Mouse (Mus musculus) E14TG2a.4 (cell line): ENCODE measurements at regions not wholly inside any gene's neighbourhood (a gene's known extent, or its start where the extent isn't known, plus 50 kb on each side); places are given as distances from the start of the nearest gene placed in this dataset.

Experiments
- H3K27me3 ChIP-seq: 2 replicates; pipeline ENCODE4 v1.6.1; 2014; ENCODE audit warnings: low read length, control low read depth; ENCODE audit not compliant: insufficient read depth
- H3K36me3 ChIP-seq: 2 replicates; pipeline ENCODE4 v1.6.1; 2014; ENCODE audit warnings: low read length, control low read depth; ENCODE audit not compliant: insufficient read depth
- H3K4me1 ChIP-seq: replicated peaks from 2 replicates; pipeline ENCODE4 v1.6.1; 2014; ENCODE audit warnings: low read depth, low read length, control low read depth
- H3K4me3 ChIP-seq: replicated peaks from 2 replicates; pipeline ENCODE4 v1.5.1; 2014; ENCODE audit warnings: mild to moderate bottlenecking, low read length
- H3K9me3 ChIP-seq: 2 replicates; pipeline ENCODE4 v1.6.1; 2014; ENCODE audit warnings: low read length, control low read depth
- CTCF ChIP-seq: conservative IDR thresholded peaks from 2 replicates; pipeline ENCODE4 v1.5.1; 2014; ENCODE audit warnings: low read length
- NANOG ChIP-seq: IDR thresholded peaks from 2 replicates; pipeline ENCODE4 v1.6.1; 2014; ENCODE audit warnings: borderline replicate concordance, low read length, mixed read lengths
- POU5F1 ChIP-seq: IDR thresholded peaks from 2 replicates; pipeline ENCODE4 v1.6.1; 2014; ENCODE audit warnings: low read length, borderline replicate concordance

DNA sequence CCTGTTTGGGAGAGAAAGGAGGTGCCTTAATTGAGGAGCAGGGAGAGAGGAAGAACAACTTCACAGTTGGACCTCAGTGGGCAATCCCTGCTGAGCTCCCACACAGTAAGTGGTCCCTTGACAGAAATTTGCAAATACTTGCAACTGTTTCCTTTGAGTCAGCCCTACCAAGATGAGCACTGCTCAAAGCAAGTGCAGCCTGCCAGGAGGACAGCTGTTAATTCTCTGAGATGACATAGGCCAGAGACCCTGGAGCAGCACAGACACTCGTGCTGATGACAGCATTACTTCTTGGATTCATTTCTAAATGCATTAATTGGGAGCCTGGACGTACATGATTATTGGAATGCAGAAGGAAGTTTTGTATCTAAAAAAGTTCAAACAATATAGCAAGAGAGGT is 215.1 kb upstream of the Tas2r119 start:
- TF ChIP-seq CTCF (no peak), POU5F1 (no peak), NANOG (no peak)
- Histone ChIP-seq H3K9me3 (no peaks in the 10 kb centered on the region), H3K4me1 (no peaks in the 10 kb centered on the region), H3K4me3 (no peak overlapping the region), H3K36me3 (no peaks in the 10 kb centered on the region), H3K27me3 (no peaks in the 10 kb centered on the region)

DNA sequence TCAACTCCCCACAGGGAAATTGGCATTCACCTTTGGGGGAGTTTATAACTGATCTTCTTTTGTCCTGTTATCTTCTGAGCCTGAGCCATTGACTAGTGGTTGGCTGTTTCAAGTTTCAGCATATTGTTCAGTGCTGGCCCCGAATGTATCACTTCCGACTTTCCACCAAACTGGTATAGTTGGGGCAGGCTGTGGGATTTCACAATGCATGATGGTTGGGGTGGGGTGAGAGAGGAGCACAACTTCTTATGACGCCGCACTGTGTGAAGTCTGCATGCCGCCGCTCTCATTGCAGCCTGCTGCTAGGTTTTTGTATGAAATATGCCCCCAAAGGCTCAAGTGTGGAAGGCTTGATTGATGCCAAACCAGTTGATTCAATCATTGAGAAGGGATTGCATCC is 212.2 kb upstream of the Tas2r119 start:
- Histone ChIP-seq H3K4me1 (no peaks in the 10 kb centered on the region), H3K27me3 (no peaks in the 10 kb centered on the region), H3K4me3 (no peak overlapping the region), H3K9me3 (no peaks in the 10 kb centered on the region), H3K36me3 (no peaks in the 10 kb centered on the region)
- no peak for TF ChIP-seq NANOG

GRCm38 (mm10) chr15:31965542-31965941 is 211.5 kb upstream of the Tas2r119 start:
- Histone ChIP-seq H3K9me3 (no peaks in the 10 kb centered on the region), H3K4me1 (no peaks in the 10 kb centered on the region), H3K27me3 (no peaks in the 10 kb centered on the region), H3K4me3 (no peak overlapping the region), H3K36me3 (no peaks in the 10 kb centered on the region)
- TF ChIP-seq NANOG (no peak), CTCF (no peak), POU5F1 (no peak)

DNA sequence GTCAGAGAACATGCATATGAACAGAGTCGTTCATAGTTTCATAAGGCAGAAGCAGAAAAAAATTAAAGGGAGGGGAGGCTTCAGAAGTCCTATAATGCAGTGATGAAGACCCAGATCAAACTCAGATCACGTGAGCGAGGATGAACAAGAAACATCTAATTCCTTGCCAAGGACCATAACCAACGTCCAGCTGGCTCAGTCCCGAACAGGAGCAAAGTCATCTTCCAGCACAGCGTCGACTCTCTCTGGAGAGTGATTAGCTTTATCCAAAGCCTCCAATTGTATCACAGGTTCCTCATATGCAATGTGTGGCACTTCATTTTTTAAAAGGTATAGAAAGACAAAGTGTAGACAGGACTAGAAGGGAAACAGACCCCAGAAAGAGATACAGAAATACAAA is 204.2 kb upstream of the Tas2r119 start:
- Histone ChIP-seq H3K4me1 (no peaks in the 10 kb centered on the region), H3K4me3 (no peak overlapping the region), H3K27me3 (no peaks in the 10 kb centered on the region), H3K36me3 (no peaks in the 10 kb centered on the region), H3K9me3 (no peaks in the 10 kb centered on the region)
- no peak for TF ChIP-seq POU5F1
- TF ChIP-seq CTCF: no peak
- TF ChIP-seq NANOG: no peak

DNA sequence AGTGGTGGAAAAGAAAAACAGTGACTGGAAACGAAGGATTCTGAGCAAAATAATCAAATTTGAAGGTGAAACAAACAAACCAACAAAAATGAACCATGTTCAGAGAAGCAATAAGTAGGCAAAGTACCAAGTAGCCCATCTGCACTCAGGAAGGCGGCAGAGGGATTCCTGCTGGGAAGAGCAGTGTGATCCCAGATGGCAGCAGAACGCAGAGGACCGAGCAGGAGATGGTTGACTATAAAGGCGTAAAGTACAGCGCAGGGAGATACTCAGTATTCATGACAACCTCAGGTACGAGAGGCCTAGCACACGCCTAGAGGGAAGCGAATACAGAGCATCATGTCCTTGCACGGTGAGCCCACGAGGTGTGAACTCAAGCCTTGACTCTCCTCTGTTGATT is 203.2 kb upstream of the Tas2r119 start:
- Histone ChIP-seq H3K27me3 (no peaks in the 10 kb centered on the region), H3K9me3 (no peaks in the 10 kb centered on the region)
- TF ChIP-seq CTCF (no peak), POU5F1 (no peak), NANOG (no peak)

DNA sequence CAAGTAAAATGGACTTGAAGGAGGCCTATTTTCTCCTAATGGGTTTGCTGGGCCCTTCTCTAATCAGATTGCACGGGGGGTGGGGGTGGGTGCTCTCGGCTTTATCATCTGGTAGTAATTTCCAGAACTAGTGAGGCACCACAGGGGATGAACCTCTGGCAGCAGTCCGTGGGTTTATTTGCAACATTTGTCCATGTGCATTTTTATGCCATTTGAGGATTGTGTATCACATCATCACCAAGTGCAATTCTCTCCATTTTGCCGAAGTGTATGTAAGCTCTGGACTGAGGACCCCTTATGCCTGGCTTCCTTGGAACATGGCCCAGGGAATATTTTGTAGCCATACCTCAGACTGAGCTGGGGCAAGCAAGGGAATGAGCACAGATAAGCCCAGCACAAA is 200.6 kb upstream of the Tas2r119 start:
- H3K9me3 ChIP-seq: no peaks in the 10 kb centered on the region
- no peaks in the 10 kb centered on the region for H3K36me3 ChIP-seq
- H3K4me1 ChIP-seq: no peaks in the 10 kb centered on the region
- no peak for TF ChIP-seq NANOG
- no peak for TF ChIP-seq POU5F1
- TF ChIP-seq CTCF: no peak
- no peak overlapping the region for H3K4me3 ChIP-seq
- H3K27me3 ChIP-seq: no peaks in the 10 kb centered on the region

More for the DNA sequence above, 203.2 kb upstream of the Tas2r119 start:
- H3K4me3 ChIP-seq: no peak overlapping the region
- H3K4me1 ChIP-seq: no peaks in the 10 kb centered on the region
- no peaks in the 10 kb centered on the region for H3K36me3 ChIP-seq

DNA sequence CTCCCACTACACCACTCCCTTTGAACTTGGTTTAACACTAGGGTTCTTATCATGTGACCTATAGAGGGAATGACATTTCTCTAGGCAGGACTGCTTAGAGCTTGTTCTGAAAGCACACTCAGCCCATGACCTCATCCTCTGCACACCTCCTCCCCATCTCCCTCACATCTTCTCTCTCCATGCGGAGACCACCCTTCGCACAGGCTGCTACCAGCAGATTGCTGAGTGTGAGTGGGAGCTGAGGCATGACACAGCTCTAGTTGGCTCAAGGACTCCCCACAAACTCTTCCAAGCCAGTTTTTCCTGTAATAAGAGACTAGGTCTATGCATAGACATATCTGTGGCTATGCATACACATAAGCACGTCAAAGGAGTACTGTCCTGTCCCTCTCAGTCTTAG is 199.5 kb upstream of the Tas2r119 start:
- no peak overlapping the region for H3K4me3 ChIP-seq
- H3K27me3 ChIP-seq: no peaks in the 10 kb centered on the region
- no peaks in the 10 kb centered on the region for H3K9me3 ChIP-seq
- no peak for TF ChIP-seq POU5F1
- no peak for TF ChIP-seq CTCF
- TF ChIP-seq NANOG: no peak
- H3K36me3 ChIP-seq: no peaks in the 10 kb centered on the region
- H3K4me1 ChIP-seq: no peaks in the 10 kb centered on the region

DNA sequence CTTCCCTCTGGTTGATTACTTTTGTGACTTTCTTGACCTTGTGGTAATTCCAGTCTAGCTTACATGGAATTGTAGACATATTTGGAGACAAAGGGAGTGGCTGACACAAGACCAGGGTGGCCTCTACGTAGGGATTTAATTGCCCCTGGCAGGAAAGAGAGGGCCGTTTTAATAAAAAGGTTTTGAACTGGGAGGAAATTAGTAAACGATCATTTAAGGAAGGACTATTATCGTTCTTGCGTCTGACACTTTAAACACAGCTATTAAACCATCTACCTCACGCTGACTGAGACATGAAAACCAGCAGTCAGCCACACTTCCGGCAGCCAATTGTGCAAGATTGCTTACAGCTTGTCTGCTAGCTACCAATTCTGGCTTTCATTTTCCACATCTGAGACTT is 197.1 kb upstream of the Tas2r119 start:
- Histone ChIP-seq H3K36me3 (no peaks in the 10 kb centered on the region), H3K4me1 (no peaks in the 10 kb centered on the region), H3K27me3 (no peaks in the 10 kb centered on the region), H3K9me3 (no peaks in the 10 kb centered on the region), H3K4me3 (no peak overlapping the region)
- TF ChIP-seq POU5F1 (no peak), CTCF (no peak), NANOG (peak; percentile 18; the same call in 1 of the 2 replicates)

DNA sequence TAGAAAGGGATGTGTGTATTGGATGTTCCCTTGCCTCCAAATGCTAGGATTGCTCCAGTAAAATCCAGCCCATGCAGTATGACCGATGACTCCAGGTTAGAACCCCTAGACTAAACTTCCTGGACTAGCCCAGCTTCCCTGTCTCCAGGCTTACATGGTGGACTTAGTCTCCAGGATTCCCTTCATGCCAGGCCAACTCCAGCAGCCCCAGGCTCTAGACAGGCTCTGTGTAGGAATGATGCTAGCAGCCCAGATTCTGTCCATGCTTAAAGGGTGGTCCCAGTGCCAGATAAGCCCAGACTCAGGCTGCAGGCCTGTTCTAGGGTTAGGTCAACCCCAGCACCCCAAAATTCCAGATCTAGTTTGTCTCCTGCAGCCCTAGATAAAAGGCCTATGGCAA is 196.3 kb upstream of the Tas2r119 start:
- H3K36me3 ChIP-seq: no peaks in the 10 kb centered on the region
- H3K4me1 ChIP-seq: no peaks in the 10 kb centered on the region
- no peaks in the 10 kb centered on the region for H3K9me3 ChIP-seq
- no peaks in the 10 kb centered on the region for H3K27me3 ChIP-seq
- no peak overlapping the region for H3K4me3 ChIP-seq
- TF ChIP-seq NANOG (no peak), CTCF (no peak), POU5F1 (no peak)
